Mouse (Mus musculus) adrenal gland, postnatal 4 days (tissue): ENCODE data around the gene Krt27. TPM values are rescaled to one million over a fixed set of nuclear protein-coding genes. Genes with fewer than 3 reads are reported as not detected.

Experiments
- DNase-seq, 2 experiments: peaks; one replicate each; pipeline ENCODE4 v3.0.0; 2021 to 2022; ENCODE audit warnings: low spot score in 2 of 2, mixed read lengths in 2 of 2
- long read RNA-seq, 2 experiments: library from polyadenylated mRNA; stranded (forward); transcript quantifications; one replicate each; pipeline ENCODE4 v2.0.0; 2021
- total RNA-seq, 2 experiments: library from RNA; stranded (reverse); gene quantifications; 2 replicates each; pipeline ENCODE4 v1.2.3; 2021

The Krt27 gene
- total RNA-seq = not detected
- long read RNA-seq, experiment 1 = 0 reads
- long read RNA-seq, experiment 2 = 0 reads

- DNase-seq = no peak
Observed at GRCm38 (mm10) chr11:99351004-99351403, at the start of gene Krt27. TSS of gene Krt27 (minus strand) at chr11:99351104.

GRCm38 (mm10) chr11:99399956-99400549, 49.1 kb upstream of the Krt27 start:
- DNase-seq = no peak

- DNase-seq = no peak
Observed at GRCm38 (mm10) chr11:99398832-99399231, 47.9 kb upstream of the Krt27 start.

GRCm38 (mm10) chr11:99398084-99398483, 47.2 kb upstream of the Krt27 start:
- DNase-seq = no peak

GRCm38 (mm10) chr11:99396661-99397060, 45.8 kb upstream of the Krt27 start:
- no peak for DNase-seq

- no peak for DNase-seq
Observed at GRCm38 (mm10) chr11:99396034-99396433, 45.1 kb upstream of the Krt27 start.

GRCm38 (mm10) chr11:99392492-99392891, 41.6 kb upstream of the Krt27 start:
- DNase-seq = no peak

- no peak for DNase-seq
Observed at GRCm38 (mm10) chr11:99391375-99391774, 40.5 kb upstream of the Krt27 start.

- no peak for DNase-seq
Observed at GRCm38 (mm10) chr11:99390866-99391265, 40.0 kb upstream of the Krt27 start.

GRCm38 (mm10) chr11:99389264-99389663, 38.4 kb upstream of the Krt27 start, which contains the start of gene Krt10:
TSS of gene Krt10 (minus strand) at chr11:99389364.
- no peak for DNase-seq

GRCm38 (mm10) chr11:99388661-99389060, 37.8 kb upstream of the Krt27 start:
- DNase-seq = no peak

- DNase-seq = peak; percentile 77 to 78
Observed at GRCm38 (mm10) chr11:99385813-99386721, 35.2 kb upstream of the Krt27 start.

- peak; percentile 43 to 50 for DNase-seq
Observed at GRCm38 (mm10) chr11:99379568-99379967, 28.7 kb upstream of the Krt27 start.

- no peak for DNase-seq
Observed at GRCm38 (mm10) chr11:99374803-99375202, 23.9 kb upstream of the Krt27 start, which contains the start of gene Krt28. TSS of gene Krt28 (minus strand) at chr11:99374903.

- no peak for DNase-seq
Observed at GRCm38 (mm10) chr11:99369853-99370451, 19.0 kb upstream of the Krt27 start.

- no peak for DNase-seq
Observed at GRCm38 (mm10) chr11:99369229-99369628, 18.3 kb upstream of the Krt27 start.

- DNase-seq = no peak
Observed at GRCm38 (mm10) chr11:99366791-99367190, 15.9 kb upstream of the Krt27 start.

GRCm38 (mm10) chr11:99364412-99364811, 13.5 kb upstream of the Krt27 start:
- no peak for DNase-seq

- DNase-seq = no peak
Observed at GRCm38 (mm10) chr11:99361423-99361822, 10.5 kb upstream of the Krt27 start.

GRCm38 (mm10) chr11:99339299-99339847, 11.5 kb downstream of the Krt27 start:
- DNase-seq = no peak

- no peak for DNase-seq
Observed at GRCm38 (mm10) chr11:99337866-99338265, 13.0 kb downstream of the Krt27 start, which contains the start of gene Krt26. TSS of gene Krt26 (minus strand) at chr11:99337966.
